Mouse (Mus musculus): ENCODE measurements at regions not wholly inside any gene's neighbourhood (a gene's known extent, or its start where the extent isn't known, plus 50 kb on each side); places are given as distances from the start of the nearest gene placed in this dataset.

DNA sequence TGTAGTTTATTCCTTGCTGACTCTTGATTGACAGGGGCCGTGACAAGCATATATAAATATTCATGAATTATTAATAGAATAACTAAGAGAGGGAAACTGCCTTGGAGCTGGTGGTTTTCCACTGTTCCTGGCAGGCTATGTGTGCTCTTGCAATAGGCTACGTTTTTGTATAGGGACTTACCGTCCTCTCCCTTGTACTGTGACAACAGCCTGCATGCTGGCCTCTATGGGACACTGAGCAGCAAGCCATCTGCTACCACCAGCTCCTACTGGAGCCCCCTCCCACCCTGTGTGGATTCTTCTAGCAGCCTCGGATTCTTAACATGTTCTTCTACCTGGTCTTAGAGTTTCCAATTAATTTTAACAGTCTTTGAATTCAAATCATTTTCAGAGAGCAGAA is 261.6 kb upstream of the Id4 start:
- TF ChIP-seq CTCF (IDR thresholded peaks at IDR 0.05; ENCODE audit: control insufficient read depth, insufficient read depth, insufficient read length) (no peak), MAX (IDR thresholded peaks at IDR 0.05) (no peak), FOSL1 (IDR thresholded peaks at IDR 0.05; ENCODE audit: insufficient read depth, low read length, poor library complexity, severe bottlenecking) (no peak), CEBPB (IDR thresholded peaks at IDR 0.05; ENCODE audit: low read depth) (no peak), MYOG (IDR thresholded peaks at IDR 0.05; ENCODE audit: control insufficient read depth, extremely low read depth, insufficient read length) (no peak)

All from C2C12 (cell line).